Mouse (Mus musculus): ENCODE measurements around the gene Crhr2.

The Crhr2 gene

GRCm38 (mm10) chr6:55043206-55043605 lies 89.6 kb downstream of the Crhr2 start:
- DNase-seq: no peak

Data from cerebellum, postnatal 10 days (tissue).